Mouse (Mus musculus) CD4-positive helper T cell, adult 2 months (primary cell): Measurements from ENCODE around the gene Taar7a.

ENCODE experiments used
- DNase-seq: peaks from one replicate; pipeline ENCODE4 v3.0.0-alpha.2; 2012; ENCODE audit warnings: low read depth, missing footprints, low spot score

The Taar7a gene

GRCm38 (mm10) chr10:23993381-23993780, at the start of gene Taar7a:
TSS of gene Taar7a (minus strand) at chr10:23993481.
- DNase-seq, result no peak

DNA sequence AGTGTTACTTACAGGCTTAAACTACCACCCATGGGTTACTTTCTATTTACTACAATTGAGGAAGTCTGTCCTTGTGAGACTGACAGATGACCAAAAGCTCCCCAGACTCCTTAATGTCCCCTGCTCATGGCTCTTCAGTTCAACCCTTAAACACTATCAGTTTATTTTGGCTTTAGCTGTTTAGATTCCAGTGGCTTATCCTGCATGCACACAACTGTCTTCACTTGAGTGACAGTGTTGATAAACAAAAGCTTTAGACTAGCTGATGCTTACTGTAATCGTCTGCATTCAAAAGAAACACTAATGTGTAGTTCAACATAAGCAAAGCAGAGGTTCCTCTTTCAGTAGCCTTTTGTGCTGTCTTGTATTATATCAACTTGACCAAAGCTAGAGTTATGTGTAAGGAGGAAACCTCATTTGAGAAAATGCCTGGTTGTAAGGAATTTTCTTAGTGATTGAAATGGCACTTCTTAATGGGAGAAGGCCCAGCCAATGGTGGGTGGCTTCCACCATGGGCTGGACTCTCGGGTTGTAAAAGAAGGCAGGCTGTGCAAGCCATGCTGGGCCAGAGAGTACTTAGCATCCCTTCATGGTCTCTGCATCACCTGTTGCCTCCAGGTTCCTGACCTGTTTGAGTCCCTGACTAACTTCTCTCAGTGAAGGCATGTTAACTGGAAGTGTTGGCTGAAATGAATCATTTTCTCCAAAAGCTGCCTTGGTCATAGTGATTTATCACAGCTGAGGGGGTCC, 47.0 kb upstream of the Taar7a start:
- no peak for DNase-seq

- no peak for DNase-seq
Observed at GRCm38 (mm10) chr10:24037314-24037713, 44.0 kb upstream of the Taar7a start, which contains the start of gene Taar7e. TSS of gene Taar7e (plus strand) at chr10:24037614.

GRCm38 (mm10) chr10:24031347-24031746, 38.1 kb upstream of the Taar7a start:
- no peak for DNase-seq

- DNase-seq, result no peak
Observed at GRCm38 (mm10) chr10:24026922-24027321, 33.6 kb upstream of the Taar7a start, which contains the start of gene Taar7d. TSS of gene Taar7d (plus strand) at chr10:24027222.

DNA sequence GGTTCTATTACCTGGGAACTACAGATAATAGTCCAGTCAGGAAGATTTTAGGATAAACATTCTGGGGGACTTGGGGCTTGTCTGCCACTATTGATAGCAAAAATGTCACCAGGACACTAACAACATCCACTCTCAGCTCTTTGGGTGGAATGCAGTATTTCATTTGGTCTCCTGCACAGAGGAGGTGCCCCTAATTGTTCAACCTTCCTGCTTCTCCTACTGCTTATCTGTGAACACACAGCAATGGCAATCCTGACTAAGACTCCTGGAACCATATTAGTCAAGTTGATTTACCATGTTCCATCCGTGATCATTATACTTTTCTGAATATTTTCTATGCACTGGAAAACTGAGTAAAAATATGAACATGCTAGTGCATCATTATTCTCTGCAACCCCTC, 14.9 kb upstream of the Taar7a start:
- no peak for DNase-seq

DNA sequence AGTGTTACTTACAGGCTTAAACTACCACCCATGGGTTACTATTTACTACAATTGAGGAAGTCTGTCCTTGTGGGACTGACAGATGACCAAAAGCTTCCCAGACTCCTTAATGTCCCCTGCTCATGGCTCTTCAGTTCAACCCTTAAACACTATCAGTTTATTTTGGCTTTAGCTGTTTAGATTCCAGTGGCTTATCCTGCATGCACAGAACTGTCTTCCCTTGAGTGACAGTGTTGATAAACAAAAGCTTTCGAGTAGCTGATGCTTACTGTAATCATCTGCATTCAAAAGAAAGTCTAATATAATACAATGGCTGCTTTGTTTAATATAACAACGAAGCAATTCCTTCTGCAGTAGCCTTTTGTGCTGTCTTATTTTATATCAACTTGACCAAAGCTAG, 13.8 kb upstream of the Taar7a start:
- no peak for DNase-seq

- DNase-seq, result no peak
Observed at GRCm38 (mm10) chr10:24006442-24006841, 13.2 kb upstream of the Taar7a start.

DNA sequence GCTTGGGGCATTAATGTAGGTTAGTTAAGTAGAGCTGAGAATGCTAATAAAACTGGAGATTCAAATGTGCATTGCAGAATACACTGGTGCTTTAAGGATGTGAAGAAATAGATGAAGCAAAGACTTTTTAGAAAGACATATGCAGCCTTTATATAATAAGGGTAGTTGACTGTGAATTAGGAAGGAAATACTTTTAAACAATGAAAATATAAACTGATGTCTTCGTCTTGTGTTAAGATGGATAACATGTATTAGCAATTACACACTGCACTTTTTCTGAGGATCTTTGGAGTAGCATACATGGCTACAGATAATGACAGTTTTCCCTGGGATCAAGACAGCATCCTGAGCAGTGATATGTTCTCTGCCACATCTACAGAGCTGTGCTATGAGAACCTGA, 6.4 kb upstream of the Taar7a start, which contains the start of gene Taar7b:
Gene Taar7b (plus strand): TSS at position 301 of the 400 bp plus-strand sequence.
- no peak for DNase-seq

GRCm38 (mm10) chr10:23986419-23986818, 6.9 kb downstream of the Taar7a start:
- DNase-seq, result no peak

DNA sequence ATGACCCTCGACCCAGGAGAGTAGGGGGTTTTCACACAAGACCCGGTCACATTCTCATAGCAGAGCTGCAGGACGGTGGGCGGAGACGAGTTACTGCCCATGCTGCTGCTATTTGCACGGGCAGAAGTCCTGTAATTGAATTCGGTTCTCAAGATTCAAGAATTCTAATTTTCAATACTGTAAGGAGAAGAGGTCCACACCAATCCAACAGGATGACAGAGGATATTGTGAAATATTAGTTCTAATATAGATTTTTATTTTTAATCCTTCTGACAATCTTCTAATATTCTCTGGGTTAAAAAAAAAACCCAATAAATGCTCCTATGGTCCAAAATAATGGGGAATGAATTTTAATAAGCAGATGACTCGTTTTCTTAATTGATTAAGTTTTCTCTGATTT, 7.7 kb downstream of the Taar7a start, which contains the start of gene Taar6:
Gene Taar6 (minus strand): TSS at position 101 of the 400 bp plus-strand sequence.
- DNase-seq, result no peak

GRCm38 (mm10) chr10:23978901-23979705, 14.2 kb downstream of the Taar7a start:
- peak; percentile 10 for DNase-seq

GRCm38 (mm10) chr10:23977958-23978357, 15.3 kb downstream of the Taar7a start:
- DNase-seq, result no peak

- DNase-seq, result no peak
Observed at GRCm38 (mm10) chr10:23971256-23971655, 22.0 kb downstream of the Taar7a start.

DNA sequence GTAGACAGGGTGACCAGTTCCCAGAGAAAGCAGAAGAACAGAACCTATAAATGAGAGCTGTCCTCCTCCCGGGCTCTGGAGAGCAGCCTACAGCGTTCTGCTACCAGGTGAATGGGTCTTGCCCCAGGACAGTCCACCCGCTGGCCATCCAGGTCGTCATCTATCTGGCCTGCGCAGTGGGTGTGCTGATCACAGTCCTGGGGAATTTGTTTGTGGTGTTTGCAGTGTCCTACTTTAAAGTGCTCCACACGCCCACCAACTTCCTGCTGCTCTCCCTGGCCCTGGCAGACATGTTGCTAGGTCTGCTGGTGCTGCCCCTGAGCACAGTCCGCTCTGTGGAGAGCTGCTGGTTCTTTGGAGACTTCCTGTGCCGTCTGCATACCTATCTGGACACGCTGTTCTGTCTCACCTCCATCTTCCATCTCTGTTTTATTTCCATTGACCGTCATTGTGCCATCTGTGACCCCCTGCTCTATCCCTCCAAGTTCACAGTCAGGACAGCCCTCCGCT, 22.6 kb downstream of the Taar7a start, which contains the start of gene Taar5:
Gene Taar5 (plus strand): TSS at position 51 of the 510 bp plus-strand sequence.
- no peak for DNase-seq

DNA sequence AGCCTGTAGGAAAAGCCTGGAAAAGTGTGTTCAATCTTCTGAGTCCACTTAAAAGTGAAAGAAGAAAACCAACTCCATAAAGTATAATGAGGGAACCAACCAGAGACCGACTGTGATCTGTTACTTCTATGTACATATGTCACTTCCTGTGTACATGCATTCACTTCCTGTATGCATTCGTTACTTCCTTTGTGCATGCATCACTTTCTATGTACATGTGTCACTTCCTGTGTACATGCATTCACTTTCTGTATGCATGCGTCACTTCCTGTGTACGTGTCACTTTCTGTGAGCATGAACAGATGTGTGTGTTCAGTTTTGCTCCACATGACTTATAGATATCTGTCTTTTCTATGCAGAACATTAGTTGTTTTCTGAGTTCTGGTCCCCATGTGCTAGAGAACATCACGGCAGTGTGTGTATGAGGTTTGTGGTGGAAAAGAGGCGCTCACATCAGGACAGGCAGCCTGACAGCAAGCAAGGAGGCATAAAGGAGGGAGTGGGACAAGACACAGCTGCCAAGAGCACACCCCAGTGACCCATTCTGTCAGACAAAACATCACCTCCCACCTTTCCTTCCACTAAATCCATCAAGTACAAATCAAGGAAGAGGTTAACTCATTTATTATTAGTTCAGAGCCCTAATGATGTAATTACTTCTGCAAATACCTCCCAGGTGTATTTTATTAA, 28.2 kb downstream of the Taar7a start:
- peak; percentile 2 for DNase-seq

DNA sequence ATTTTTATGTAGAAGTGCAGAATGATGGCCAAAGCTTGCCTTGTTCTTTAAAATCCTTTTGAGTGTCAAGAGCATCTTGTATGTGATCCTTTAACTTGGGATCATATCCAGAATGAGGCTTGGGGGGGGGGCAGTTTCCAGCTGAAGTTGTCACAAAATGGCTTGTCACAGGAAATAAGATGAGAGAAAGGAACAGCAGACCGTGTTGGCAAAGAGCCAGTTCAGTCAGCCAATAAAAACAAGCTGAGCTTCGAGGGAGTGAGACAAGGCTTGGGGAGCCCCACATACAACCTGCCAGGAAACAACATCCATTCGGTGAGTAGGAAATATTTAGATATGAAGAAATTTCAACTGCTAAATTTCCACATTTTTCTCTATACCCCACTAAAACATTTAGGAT, 29.8 kb downstream of the Taar7a start:
- no peak for DNase-seq

DNA sequence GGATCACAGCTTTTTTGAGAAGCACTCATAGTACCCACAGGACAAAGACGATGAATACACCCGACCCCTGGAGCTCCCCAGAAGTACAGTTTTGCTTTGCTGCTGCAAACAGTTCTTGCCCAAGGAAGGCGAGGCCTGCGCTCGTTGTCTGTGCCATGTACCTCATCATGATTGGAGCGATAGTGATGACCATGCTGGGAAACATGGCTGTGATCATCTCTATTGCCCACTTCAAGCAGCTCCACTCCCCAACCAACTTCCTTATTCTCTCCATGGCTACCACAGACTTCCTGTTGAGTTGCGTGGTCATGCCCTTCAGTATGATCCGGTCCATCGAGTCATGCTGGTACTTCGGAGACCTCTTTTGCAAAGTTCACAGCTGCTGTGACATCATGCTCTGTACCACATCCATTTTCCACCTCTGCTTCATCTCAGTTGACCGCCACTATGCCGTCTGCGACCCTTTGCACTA, 32.8 kb downstream of the Taar7a start, which contains the start of gene Taar4:
Gene Taar4 (plus strand): TSS at position 51 of the 472 bp plus-strand sequence.
- no peak for DNase-seq

GRCm38 (mm10) chr10:23959071-23959470, 34.2 kb downstream of the Taar7a start:
- no peak for DNase-seq

GRCm38 (mm10) chr10:23951714-23952113, 41.6 kb downstream of the Taar7a start:
- no peak for DNase-seq

GRCm38 (mm10) chr10:23949508-23950005, 43.7 kb downstream of the Taar7a start, which contains the start of gene Taar3:
TSS of gene Taar3 (plus strand) at chr10:23949558.
- no peak for DNase-seq
